Mouse (Mus musculus) embryonic facial prominence, embryonic 11.5 days (tissue): ENCODE data around the gene Gnpat. TPM values are rescaled to one million over a fixed set of nuclear protein-coding genes. Genes with fewer than 3 reads are reported as not detected.

Experiments used
- ATAC-seq: fragments of 200-750 bp; cut with Nextera tagmentation; replicated peaks from 2 replicates; pipeline ENCODE4 v1.8.0; 2017; ENCODE audit warnings: low read depth; ENCODE audit not compliant: insufficient number of reproducible peaks, low FRiP score, low TSS enrichment
- DNase-seq: peaks from one replicate; pipeline ENCODE4 v3.0.0-alpha.2; 2015; ENCODE audit warnings: low spot score
- H3K27ac ChIP-seq: fragments of 300-500 bp; sonication (generic); replicated peaks from 2 replicates; pipeline ENCODE4 v1.5.1; 2014; ENCODE audit warnings: mild to moderate bottlenecking, low read depth, low read length, control low read depth
- H3K27me3 ChIP-seq: fragments of 300-500 bp; sonication (generic); 2 replicates; pipeline ENCODE4 v1.6.1; 2014; ENCODE audit warnings: mild to moderate bottlenecking, low read length, moderate library complexity, mixed read lengths; ENCODE audit not compliant: control insufficient read depth, insufficient read depth
- H3K36me3 ChIP-seq: fragments of 300-500 bp; sonication (generic); replicated peaks from 2 replicates; pipeline ENCODE4 v1.6.1; 2014; ENCODE audit warnings: low read depth, mild to moderate bottlenecking, low read length, moderate library complexity, mixed read lengths; ENCODE audit not compliant: control insufficient read depth, insufficient read depth
- H3K4me1 ChIP-seq: fragments of 300-500 bp; sonication (generic); 2 replicates; pipeline ENCODE4 v1.6.1; 2014; ENCODE audit warnings: low read length, mixed read lengths; ENCODE audit not compliant: control insufficient read depth, insufficient read depth
- H3K4me2 ChIP-seq: fragments of 300-500 bp; sonication (generic); 2 replicates; pipeline ENCODE4 v1.6.1; 2014; ENCODE audit warnings: low read depth, mild to moderate bottlenecking, control low read depth, low read length, moderate library complexity
- H3K4me3 ChIP-seq: fragments of 300-500 bp; sonication (generic); 2 replicates; pipeline ENCODE4 v1.5.1; 2014; ENCODE audit warnings: low read depth, low read length, control low read depth
- H3K9ac ChIP-seq: fragments of 300-500 bp; sonication (generic); replicated peaks from 2 replicates; pipeline ENCODE4 v1.6.1; 2014; ENCODE audit warnings: mild to moderate bottlenecking, control low read depth, low read length
- H3K9me3 ChIP-seq: fragments of 300-500 bp; sonication (generic); replicated peaks from 2 replicates; pipeline ENCODE4 v1.6.1; 2016; ENCODE audit warnings: mild to moderate bottlenecking, low read length, inconsistent platforms, mixed read lengths; ENCODE audit not compliant: control insufficient read depth
- WGBS: fragments of 180-500 bp; shearing (Covaris S2); extraction: QIAGEN DNeasy Blood & Tissue Kit; methylation state at CpG from one replicate; pipeline ENCODE4 v1.1.7; 2014; 5-methylcytosine and 5-hydroxymethylcytosine counted together
- polyA plus RNA-seq: library from polyadenylated mRNA; unstranded; fragments of >200 nt; fragmentation: Nextera tagmentation; extraction: Ambion mirVana; gene quantifications from 2 replicates; pipeline ENCODE4 v1.2.1, GENCODE M21; 2014

Gene Gnpat
- polyA plus RNA-seq, 1 experiment from 2014 or later, result 123 TPM

GRCm38 (mm10) chr8:124910349-124910748 lies 47.5 kb downstream of the Gnpat start:
- no peak overlapping the region for H3K27ac ChIP-seq
- no peaks in the 10 kb centered on the region for H3K9me3 ChIP-seq
- H3K27me3 ChIP-seq, result no peaks in the 10 kb centered on the region
- no peak overlapping the region for H3K9ac ChIP-seq
- no peaks in the 10 kb centered on the region for H3K4me1 ChIP-seq
- no peak for DNase-seq
- no peak for ATAC-seq
- peaks cover 4% of the 10 kb centered on the region for H3K36me3 ChIP-seq
- no peak overlapping the region for H3K4me2 ChIP-seq
- H3K4me3 ChIP-seq, result no peak overlapping the region
- 82% methylated on average over 10 of the region's 10 CpGs for WGBS

- Histone ChIP-seq H3K9me3 (no peaks in the 10 kb centered on the region), H3K4me2 (no peak overlapping the region), H3K27ac (no peak overlapping the region), H3K4me1 (no peaks in the 10 kb centered on the region), H3K9ac (no peak overlapping the region), H3K27me3 (no peaks in the 10 kb centered on the region), H3K36me3 (peaks cover 4% of the 10 kb centered on the region), H3K4me3 (no peak overlapping the region)
- ATAC-seq, result no peak
- no peak for DNase-seq
- WGBS, result 57% methylated on average over 17 of the region's 17 CpGs
Measured at GRCm38 (mm10) chr8:124911938-124912872, 49.4 kb downstream of the Gnpat start.

- no peak for ATAC-seq
- peaks cover 2% of the 10 kb centered on the region for H3K36me3 ChIP-seq
- 98% methylated on average over 5 of the region's 5 CpGs for WGBS
Measured at GRCm38 (mm10) chr8:124914061-124914460, 51.2 kb downstream of the Gnpat start.

GRCm38 (mm10) chr8:124917741-124918484 lies 55.1 kb downstream of the Gnpat start:
- ATAC-seq, result no peak

More at GRCm38 (mm10) chr8:124914061-124914460, 51.2 kb downstream of the Gnpat start:
- no peak for DNase-seq
- H3K4me2 ChIP-seq, result no peak overlapping the region
- H3K9me3 ChIP-seq, result no peaks in the 10 kb centered on the region
- no peak overlapping the region for H3K4me3 ChIP-seq
- no peak overlapping the region for H3K27ac ChIP-seq
- no peaks in the 10 kb centered on the region for H3K4me1 ChIP-seq
- H3K9ac ChIP-seq, result no peak overlapping the region
- no peaks in the 10 kb centered on the region for H3K27me3 ChIP-seq

GRCm38 (mm10) chr8:124921369-124922279 lies 58.8 kb downstream of the Gnpat start:
- Histone ChIP-seq H3K9ac (no peak overlapping the region), H3K4me1 (no peaks in the 10 kb centered on the region), H3K4me2 (no peak overlapping the region), H3K27me3 (no peaks in the 10 kb centered on the region), H3K27ac (no peak overlapping the region), H3K4me3 (no peak overlapping the region), H3K9me3 (no peaks in the 10 kb centered on the region), H3K36me3 (no peaks in the 10 kb centered on the region)
- DNase-seq, result no peak
- WGBS, result 88% methylated on average over 18 of the region's 18 CpGs
- no peak for ATAC-seq

More at GRCm38 (mm10) chr8:124917741-124918484, 55.1 kb downstream of the Gnpat start:
- Histone ChIP-seq H3K4me1 (no peaks in the 10 kb centered on the region), H3K4me2 (no peak overlapping the region), H3K36me3 (peaks cover 2% of the 10 kb centered on the region; the same call in 1 of the 2 replicates), H3K27ac (no peak overlapping the region), H3K4me3 (no peak overlapping the region), H3K9me3 (no peaks in the 10 kb centered on the region), H3K27me3 (no peaks in the 10 kb centered on the region), H3K9ac (no peak overlapping the region)
- WGBS, result 78% methylated on average over 18 of the region's 18 CpGs
- DNase-seq, result no peak

- 90% methylated on average over 11 of the region's 11 CpGs for WGBS
- no peaks in the 10 kb centered on the region for H3K27me3 ChIP-seq
- H3K4me2 ChIP-seq, result no peak overlapping the region
- no peaks in the 10 kb centered on the region for H3K4me1 ChIP-seq
- no peak overlapping the region for H3K27ac ChIP-seq
- H3K9ac ChIP-seq, result no peak overlapping the region
- ATAC-seq (no peak), DNase-seq (no peak)
- no peak overlapping the region for H3K4me3 ChIP-seq
- no peaks in the 10 kb centered on the region for H3K36me3 ChIP-seq
- no peaks in the 10 kb centered on the region for H3K9me3 ChIP-seq
Measured at GRCm38 (mm10) chr8:124922490-124923089, 59.8 kb downstream of the Gnpat start.

- Histone ChIP-seq H3K27me3 (no peaks in the 10 kb centered on the region), H3K4me3 (no peak overlapping the region), H3K4me1 (no peaks in the 10 kb centered on the region), H3K27ac (no peak overlapping the region), H3K4me2 (no peak overlapping the region), H3K9ac (no peak overlapping the region), H3K9me3 (no peaks in the 10 kb centered on the region), H3K36me3 (no peaks in the 10 kb centered on the region)
- ATAC-seq (no peak), DNase-seq (no peak)
- WGBS, result 88% methylated on average over 15 of the region's 15 CpGs
Measured at GRCm38 (mm10) chr8:124923971-124924652, 61.3 kb downstream of the Gnpat start.
